Mouse (Mus musculus) gastrocnemius, postnatal 36 days (tissue): ENCODE data around the gene Qrich2. TPM values are rescaled to one million over a fixed set of nuclear protein-coding genes. Genes with fewer than 3 reads are reported as not detected.
"Not testable (repeated sequence)": the region's sequence is repeated elsewhere in the genome, so short reads cannot be mapped to it uniquely, and the experiment has no call there.

Source experiments
- DNase-seq, 2 experiments: peaks; one replicate each; pipeline ENCODE4 v3.0.0; 2022
- intact Hi-C: fragments of 180-260 bp; cut with DNase I; formaldehyde crosslinking; loops from one replicate; pipeline ENCODE4 v1.15.1; 2025
- total RNA-seq, 2 experiments: library from RNA; stranded (reverse); gene quantifications; 2 replicates each; pipeline ENCODE4 v1.2.3; 2021

The Qrich2 gene
- total RNA-seq, 2 experiments from 2014 or later: 0.05 TPM; not detected in 1

GRCm38 (mm10) chr11:116418194-116418840, 47.7 kb downstream of the Qrich2 start:
- no peak for DNase-seq
- intact Hi-C loops: no loop called here

- DNase-seq: no peak
- intact Hi-C loops: no loop called here
Measured at GRCm38 (mm10) chr11:116417054-116417453, 49.0 kb downstream of the Qrich2 start.

GRCm38 (mm10) chr11:116416196-116416943, 49.7 kb downstream of the Qrich2 start:
- DNase-seq: peak in 1 of 2 experiments; percentile 27
- intact Hi-C loops: no loop called here

GRCm38 (mm10) chr11:116413631-116414022, 52.4 kb downstream of the Qrich2 start:
- intact Hi-C loops: no loop called here
- no peak for DNase-seq

- peak; percentile 76 to 79 for DNase-seq
- intact Hi-C loops: no loop called here
Measured at GRCm38 (mm10) chr11:116412904-116413630, 53.0 kb downstream of the Qrich2 start, which contains the start of gene Rnf157. Rnf157 (minus strand) TSS chr11:116413032.

- intact Hi-C loops: no loop called here
Measured at GRCm38 (mm10) chr11:116412028-116412827, 53.8 kb downstream of the Qrich2 start.

GRCm38 (mm10) chr11:116411582-116411981, 54.5 kb downstream of the Qrich2 start:
- intact Hi-C loops: no loop called here

More at GRCm38 (mm10) chr11:116412028-116412827, 53.8 kb downstream of the Qrich2 start:
- DNase-seq: no peak

GRCm38 (mm10) chr11:116410415-116410814, 55.6 kb downstream of the Qrich2 start:
- intact Hi-C loops, DNase-seq: not testable (repeated sequence)

More at GRCm38 (mm10) chr11:116411582-116411981, 54.5 kb downstream of the Qrich2 start:
- no peak for DNase-seq

GRCm38 (mm10) chr11:116409008-116409407, 57.0 kb downstream of the Qrich2 start:
- DNase-seq: no peak
- intact Hi-C loops: no loop called here

- no peak for DNase-seq
- intact Hi-C loops: no loop called here
Measured at GRCm38 (mm10) chr11:116406231-116406728, 59.8 kb downstream of the Qrich2 start.

- no peak for DNase-seq
- intact Hi-C loops: no loop called here
Measured at GRCm38 (mm10) chr11:116405601-116406000, 60.4 kb downstream of the Qrich2 start.

- intact Hi-C loops: no loop called here
- DNase-seq: no peak
Measured at GRCm38 (mm10) chr11:116400560-116400959, 65.5 kb downstream of the Qrich2 start.

GRCm38 (mm10) chr11:116398348-116398677, 67.7 kb downstream of the Qrich2 start:
- intact Hi-C loops: loop anchor here (5.0 kb wide), 1 partner anchor 34 kb away; the partner anchor contains the start of gene Ubald2
- no peak for DNase-seq

GRCm38 (mm10) chr11:116397517-116398347, 68.3 kb downstream of the Qrich2 start:
- DNase-seq: no peak
- intact Hi-C loops: loop anchor here (5.0 kb wide), 1 partner anchor 35 kb away; the partner anchor contains the start of gene Ubald2

- intact Hi-C loops: loop anchor here (5.0 kb wide), 1 partner anchor 35 kb away; the partner anchor contains the start of gene Ubald2
- DNase-seq: no peak
Measured at GRCm38 (mm10) chr11:116396934-116397330, 69.1 kb downstream of the Qrich2 start.

- no peak for DNase-seq
- intact Hi-C loops: loop anchor here (5.0 kb wide), 1 partner anchor 36 kb away; the partner anchor contains the start of gene Ubald2
Measured at GRCm38 (mm10) chr11:116396276-116396933, 69.6 kb downstream of the Qrich2 start.

- intact Hi-C loops: loop anchor here (5.0 kb wide), 1 partner anchor 38 kb away; the partner anchor contains the start of gene Ubald2
Measured at GRCm38 (mm10) chr11:116394769-116395168, 71.3 kb downstream of the Qrich2 start.

More at GRCm38 (mm10) chr11:116394769-116395168, 71.3 kb downstream of the Qrich2 start:
- no peak for DNase-seq
